Mouse (Mus musculus) lung, postnatal 0 days (tissue): ENCODE data around the gene Gm10190. TPM values are rescaled to one million over a fixed set of nuclear protein-coding genes. Genes with fewer than 3 reads are reported as not detected.
"Not testable (repeated sequence)": the region's sequence is repeated elsewhere in the genome, so short reads cannot be mapped to it uniquely, and the experiment has no call there.

Source experiments
- ATAC-seq: fragments of 200-750 bp; cut with Nextera tagmentation; 2 replicates; pipeline ENCODE4 v1.8.0; 2017; ENCODE audit warnings: moderate library complexity
- DNase-seq: peaks from one replicate; pipeline ENCODE4 v3.0.0-alpha.2; 2016; ENCODE audit warnings: low spot score
- H3K27ac ChIP-seq: fragments of 300-500 bp; sonication (generic); 2 replicates; pipeline ENCODE4 v1.5.1; 2014; ENCODE audit warnings: antibody characterized with exemption, mild to moderate bottlenecking, low read length, mixed read lengths
- H3K27me3 ChIP-seq: fragments of 300-500 bp; sonication (generic); replicated peaks from 2 replicates; pipeline ENCODE4 v1.6.1; 2014; ENCODE audit warnings: low read length, mixed read lengths; ENCODE audit not compliant: insufficient read depth
- H3K36me3 ChIP-seq: fragments of 300-500 bp; sonication (generic); 2 replicates; pipeline ENCODE4 v1.6.1; 2014; ENCODE audit warnings: low read length, mixed read lengths; ENCODE audit not compliant: insufficient read depth
- H3K4me1 ChIP-seq: fragments of 300-500 bp; sonication (generic); 2 replicates; pipeline ENCODE4 v1.6.1; 2014; ENCODE audit warnings: antibody characterized with exemption, low read depth, low read length, mixed read lengths; ENCODE audit not compliant: insufficient read depth
- H3K4me2 ChIP-seq: fragments of 300-500 bp; sonication (generic); replicated peaks from 2 replicates; pipeline ENCODE4 v1.6.1; 2014; ENCODE audit warnings: low read depth, mild to moderate bottlenecking, low read length, moderate library complexity, mixed read lengths
- H3K4me3 ChIP-seq: fragments of 300-500 bp; sonication (generic); 2 replicates; pipeline ENCODE4 v1.5.1; 2014; ENCODE audit warnings: low read depth, low read length
- H3K9ac ChIP-seq: fragments of 300-500 bp; sonication (generic); replicated peaks from 2 replicates; pipeline ENCODE4 v1.6.1; 2014; ENCODE audit warnings: low read depth, mild to moderate bottlenecking
- H3K9me3 ChIP-seq: fragments of 300-500 bp; sonication (generic); 2 replicates; pipeline ENCODE4 v1.6.1; 2016; ENCODE audit warnings: low read length, mixed read lengths
- CTCF ChIP-seq: IDR thresholded peaks from 2 replicates; pipeline ENCODE4 v1.5.1; 2016; ENCODE audit warnings: antibody characterized with exemption, mild to moderate bottlenecking
- EP300 ChIP-seq: IDR thresholded peaks from 2 replicates; pipeline ENCODE4 v1.6.1; 2016; ENCODE audit warnings: antibody characterized with exemption, mild to moderate bottlenecking, control low read depth
- WGBS: fragments of 180-500 bp; shearing (Covaris S2); extraction: QIAGEN DNeasy Blood & Tissue Kit; methylation state at CpG from one replicate; pipeline ENCODE4 v1.1.7; 2014; 5-methylcytosine and 5-hydroxymethylcytosine counted together
- polyA plus RNA-seq: library from polyadenylated mRNA; unstranded; fragments of >200 nt; fragmentation: Nextera tagmentation; extraction: Ambion mirVana; gene quantifications from 2 replicates; pipeline ENCODE4 v1.2.1, GENCODE M21; 2015

Gene Gm10190
- polyA plus RNA-seq, 1 experiment from 2014 or later = 1.4 TPM

DNA sequence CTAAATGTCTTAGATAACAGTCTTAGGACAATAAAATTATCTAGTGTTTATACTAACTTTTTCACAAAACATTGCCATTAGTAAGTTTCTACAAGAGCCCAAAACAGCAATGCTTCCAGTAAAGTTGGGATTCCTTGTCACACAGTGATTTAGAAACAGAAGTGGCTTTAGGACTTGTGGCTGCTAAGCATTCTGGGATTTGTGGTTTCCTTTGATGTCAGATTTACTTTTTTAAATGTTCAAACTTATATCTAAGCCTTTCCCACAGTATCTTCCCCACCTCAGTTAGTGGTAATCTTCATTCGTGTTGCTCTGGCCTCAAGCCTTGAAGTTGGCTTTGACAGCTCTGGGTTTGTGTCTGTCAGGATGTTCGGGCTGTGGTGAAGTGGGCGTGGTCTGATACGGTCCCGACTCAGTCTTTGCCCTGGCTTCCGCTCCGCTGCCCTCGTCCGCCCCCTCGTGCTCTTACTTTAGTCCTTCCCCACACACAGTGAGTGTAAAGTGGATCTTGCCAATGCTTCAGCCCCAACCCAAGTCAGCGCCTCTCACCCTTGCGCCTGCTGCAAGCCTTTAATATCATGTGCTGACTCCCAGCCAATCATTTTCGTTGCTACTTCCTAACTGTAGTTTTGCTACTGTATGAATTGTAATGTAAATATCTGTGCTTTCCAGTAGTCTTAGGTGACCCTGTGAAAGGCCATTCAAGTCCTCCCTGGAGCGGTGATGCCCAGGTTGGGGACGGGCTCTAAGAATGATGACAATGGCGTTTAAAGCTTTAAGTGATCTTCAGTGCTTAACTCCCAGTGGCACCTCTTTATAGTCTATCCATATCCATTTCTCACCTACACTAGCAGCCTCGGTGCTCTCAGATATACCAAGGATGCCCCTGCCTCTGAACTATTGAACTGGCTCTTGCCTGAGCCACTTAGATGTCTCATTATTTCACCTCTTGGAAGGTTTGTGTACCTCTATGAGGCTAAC, 18.4 kb upstream of the Gm10190 start:
- H3K9ac ChIP-seq = 0 out of 2 replicates have a peak overlapping the region, but pooled peaks have one; percentile 0
- WGBS = 11% methylated on average over 17 of the region's 17 CpGs
- H3K9me3 ChIP-seq = no peaks in the 10 kb centered on the region
- no peak overlapping the region for H3K27ac ChIP-seq
- H3K27me3 ChIP-seq = no peaks in the 10 kb centered on the region
- H3K4me1 ChIP-seq = no peaks in the 10 kb centered on the region
- H3K4me2 ChIP-seq = peak overlapping the region; percentile 61
- H3K4me3 ChIP-seq = peak overlapping the region; percentile 31
- H3K36me3 ChIP-seq = no peaks in the 10 kb centered on the region
- TF ChIP-seq CTCF (peak; percentile 68), EP300 (no peak)
- DNase-seq = peak; percentile 90
- peak; percentile 96 for ATAC-seq

DNA sequence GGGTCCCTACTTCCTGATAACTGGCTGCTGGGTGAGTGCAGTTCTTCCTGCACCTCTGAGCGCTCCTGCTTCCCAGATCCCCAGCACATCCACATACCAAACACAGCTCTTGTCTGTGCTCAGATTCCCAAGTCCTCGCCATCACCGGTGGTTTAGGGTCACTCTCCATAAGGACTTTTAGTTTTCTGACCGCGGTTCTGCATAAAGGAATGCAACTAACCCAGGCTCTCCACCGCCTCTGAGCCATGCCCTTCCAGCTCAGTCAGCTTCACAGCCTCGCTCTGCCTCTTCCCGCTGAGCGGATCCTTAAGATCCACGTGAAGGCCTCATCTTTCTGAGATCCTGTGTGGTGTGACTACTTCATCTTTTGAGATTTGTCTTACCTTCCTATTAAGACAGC, 16.7 kb upstream of the Gm10190 start:
- no peak for DNase-seq
- Histone ChIP-seq H3K4me2 (no peak overlapping the region), H3K36me3 (no peaks in the 10 kb centered on the region), H3K9me3 (no peaks in the 10 kb centered on the region), H3K27me3 (no peaks in the 10 kb centered on the region), H3K27ac (no peak overlapping the region), H3K9ac (no peak overlapping the region), H3K4me1 (no peaks in the 10 kb centered on the region), H3K4me3 (no peak overlapping the region)
- WGBS = 53% methylated on average over 10 of the region's 10 CpGs
- no peak for ATAC-seq
- TF ChIP-seq EP300 (no peak), CTCF (no peak)

DNA sequence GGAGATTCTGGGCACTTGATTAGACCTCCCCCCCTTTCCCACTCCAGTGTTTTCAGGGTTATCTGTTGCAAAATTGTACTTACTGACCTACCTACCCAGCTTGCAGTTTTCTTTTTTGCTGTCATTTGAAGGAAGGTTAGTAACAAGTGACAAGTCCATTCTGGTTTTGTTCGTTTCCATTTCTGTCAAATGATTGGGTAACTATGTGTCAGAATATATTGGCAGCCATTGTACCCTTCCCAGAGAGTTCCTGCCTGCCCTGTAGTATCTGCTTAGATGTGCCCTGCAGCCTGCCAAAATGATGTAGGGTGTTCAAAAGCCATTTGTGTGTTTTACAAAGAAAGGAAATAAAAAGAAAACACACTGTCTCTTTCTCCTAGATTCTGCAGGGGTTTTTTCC, 12.3 kb upstream of the Gm10190 start:
- 46% methylated on average over 1 of the region's 1 CpGs for WGBS

GRCm38 (mm10) chr17:80378386-80378785, 5.0 kb upstream of the Gm10190 start:
- not testable (repeated sequence) for H3K36me3 ChIP-seq, DNase-seq, H3K27ac ChIP-seq, H3K4me1 ChIP-seq, H3K9me3 ChIP-seq, H3K27me3 ChIP-seq, H3K9ac ChIP-seq, ATAC-seq, H3K4me3 ChIP-seq, H3K4me2 ChIP-seq

More for the DNA sequence above, 12.3 kb upstream of the Gm10190 start:
- no peak for DNase-seq
- ATAC-seq = no peak
- no peak overlapping the region for H3K4me3 ChIP-seq
- H3K9me3 ChIP-seq = no peaks in the 10 kb centered on the region
- H3K4me2 ChIP-seq = no peak overlapping the region
- H3K4me1 ChIP-seq = no peaks in the 10 kb centered on the region
- TF ChIP-seq EP300 (no peak), CTCF (no peak)
- no peaks in the 10 kb centered on the region for H3K36me3 ChIP-seq
- no peak overlapping the region for H3K9ac ChIP-seq
- H3K27ac ChIP-seq = no peak overlapping the region
- no peaks in the 10 kb centered on the region for H3K27me3 ChIP-seq

- H3K27ac ChIP-seq = peak overlapping the region; percentile 69
- WGBS = 20% methylated on average over 29 of the region's 29 CpGs
These were observed 370 bp upstream of the Gm10190 start for GRCm38 (mm10) chr17:80373726-80374096.

DNA sequence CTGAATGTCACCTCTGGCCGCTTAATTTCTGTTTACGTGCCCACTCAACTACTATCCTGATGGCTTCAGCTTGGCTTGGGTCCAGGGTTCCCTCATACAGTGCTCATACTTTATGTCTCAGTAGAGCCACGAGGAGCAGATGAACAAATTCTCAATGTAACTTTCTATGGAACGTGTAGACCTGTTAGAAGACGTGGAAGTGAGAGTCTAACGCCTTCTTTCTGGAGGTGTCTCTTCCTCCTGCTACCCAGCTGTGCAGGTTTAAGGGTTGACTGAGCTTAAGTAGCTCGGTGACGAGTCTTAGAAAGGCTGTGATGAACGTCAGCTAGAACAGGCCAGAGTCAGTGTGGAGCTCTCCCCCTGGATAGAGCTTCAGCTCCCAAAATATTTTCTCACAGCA, 4.7 kb downstream of the Gm10190 start:
- ATAC-seq (no peak), DNase-seq (no peak)
- WGBS = 73% methylated on average over 9 of the region's 9 CpGs
- Histone ChIP-seq H3K4me2 (no peak overlapping the region), H3K9me3 (no peaks in the 10 kb centered on the region), H3K27me3 (no peaks in the 10 kb centered on the region), H3K4me3 (no peak overlapping the region), H3K36me3 (no peaks in the 10 kb centered on the region), H3K9ac (no peak overlapping the region), H3K27ac (no peak overlapping the region), H3K4me1 (0 out of 2 replicates have a peak, but pooled peaks cover 5% of the 10 kb centered on the region)
- TF ChIP-seq CTCF (no peak), EP300 (no peak)

More at GRCm38 (mm10) chr17:80373726-80374096, 370 bp upstream of the Gm10190 start:
- peak overlapping the region; percentile 44 for H3K4me3 ChIP-seq
- peak overlapping the region; percentile 44; the same call in 1 of the 2 replicates for H3K9ac ChIP-seq
- ATAC-seq = peak; percentile 70
- no peak for DNase-seq
- H3K9me3 ChIP-seq = no peaks in the 10 kb centered on the region
- no peak for TF ChIP-seq EP300
- no peak for TF ChIP-seq CTCF
- H3K4me2 ChIP-seq = peak overlapping the region; percentile 61
- H3K36me3 ChIP-seq = no peaks in the 10 kb centered on the region
- 0 out of 2 replicates have a peak, but pooled peaks cover 5% of the 10 kb centered on the region for H3K4me1 ChIP-seq
- no peaks in the 10 kb centered on the region for H3K27me3 ChIP-seq
